Mouse (Mus musculus): ENCODE measurements around the gene Myocd.

GRCm38 (mm10) chr11:65148441-65148840, 121.3 kb downstream of the Myocd start:
- TF ChIP-seq CTCF (IDR thresholded peaks at IDR 0.05; ENCODE audit: extremely low read depth, insufficient read length, insufficient replicate concordance, low read depth, low read length): no peak
- no peak for TF ChIP-seq POLR2A (IDR thresholded peaks at IDR 0.05; ENCODE audit: low read depth, low read length)
